Mouse (Mus musculus) heart, embryonic 15.5 days (tissue): ENCODE measurements at regions not wholly inside any gene's neighbourhood (a gene's known extent, or its start where the extent isn't known, plus 50 kb on each side); places are given as distances from the start of the nearest gene placed in this dataset.

Experiments used
- ATAC-seq: fragments of 200-750 bp; cut with Nextera tagmentation; replicated peaks from 2 replicates; pipeline ENCODE4 v1.8.0; 2017; ENCODE audit warnings: low read depth, moderate TSS enrichment; ENCODE audit not compliant: insufficient number of reproducible peaks, insufficient read depth, low FRiP score
- H3K27ac ChIP-seq: fragments of 300-500 bp; sonication (generic); 2 replicates; pipeline ENCODE4 v1.5.1; 2015; ENCODE audit warnings: mild to moderate bottlenecking, inconsistent platforms
- H3K27me3 ChIP-seq: fragments of 300-500 bp; sonication (generic); 2 replicates; pipeline ENCODE4 v1.6.1; 2015; ENCODE audit warnings: inconsistent platforms
- H3K36me3 ChIP-seq: fragments of 300-500 bp; sonication (generic); 2 replicates; pipeline ENCODE4 v1.6.1; 2015; ENCODE audit warnings: mild to moderate bottlenecking, inconsistent platforms
- H3K4me1 ChIP-seq: fragments of 300-500 bp; sonication (generic); replicated peaks from 2 replicates; pipeline ENCODE4 v1.6.1; 2015; ENCODE audit warnings: inconsistent platforms
- H3K4me2 ChIP-seq: fragments of 300-500 bp; sonication (generic); 2 replicates; pipeline ENCODE4 v1.6.1; 2015; ENCODE audit warnings: inconsistent platforms, mild to moderate bottlenecking, moderate library complexity
- H3K4me3 ChIP-seq: fragments of 300-500 bp; sonication (generic); 2 replicates; pipeline ENCODE4 v1.5.1; 2015; ENCODE audit warnings: mild to moderate bottlenecking, inconsistent platforms
- H3K9ac ChIP-seq: fragments of 300-500 bp; sonication (generic); 2 replicates; pipeline ENCODE4 v1.6.1; 2015; ENCODE audit warnings: mild to moderate bottlenecking, inconsistent platforms
- H3K9me3 ChIP-seq: fragments of 300-500 bp; sonication (generic); replicated peaks from 2 replicates; pipeline ENCODE4 v1.6.1; 2016; ENCODE audit warnings: inconsistent platforms
- WGBS: fragments of 180-500 bp; shearing (Covaris S2); methylation state at CpG from one replicate; pipeline ENCODE4 v1.1.7; 2015; ENCODE audit warnings: mixed read lengths; 5-methylcytosine and 5-hydroxymethylcytosine counted together

DNA sequence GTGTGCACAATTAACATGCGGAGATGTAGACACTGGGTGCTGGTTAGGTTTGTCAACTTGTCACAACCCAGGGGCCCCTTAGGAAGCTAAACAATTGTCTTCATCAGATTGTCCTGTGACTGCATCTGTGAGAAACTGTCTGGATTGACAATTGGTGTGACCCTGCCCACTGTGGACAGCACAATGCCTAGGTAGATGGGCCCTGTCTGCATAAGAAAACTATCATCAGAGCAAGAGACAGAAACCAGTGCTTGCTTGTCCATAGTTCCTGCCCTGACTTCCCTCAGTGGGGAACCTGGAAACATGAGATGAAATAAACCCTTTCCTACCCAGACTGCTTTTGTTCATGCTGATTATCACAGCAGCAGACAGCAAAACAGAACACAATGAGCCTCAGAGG is 63.5 kb upstream of the Tyw5 start:
- ATAC-seq: no peak
- no peaks in the 10 kb centered on the region for H3K36me3 ChIP-seq
- no peaks in the 10 kb centered on the region for H3K4me1 ChIP-seq
- H3K9me3 ChIP-seq: no peaks in the 10 kb centered on the region
- no peak overlapping the region for H3K9ac ChIP-seq
- H3K4me3 ChIP-seq: no peak overlapping the region
- no peaks in the 10 kb centered on the region for H3K27me3 ChIP-seq
- 97% methylated on average over 1 of the region's 1 CpGs for WGBS
- no peak overlapping the region for H3K27ac ChIP-seq
- H3K4me2 ChIP-seq: no peak overlapping the region

- Histone ChIP-seq H3K4me3 (no peak overlapping the region), H3K4me2 (no peak overlapping the region), H3K9me3 (no peaks in the 10 kb centered on the region), H3K4me1 (no peaks in the 10 kb centered on the region), H3K27me3 (no peaks in the 10 kb centered on the region), H3K36me3 (no peaks in the 10 kb centered on the region), H3K9ac (no peak overlapping the region), H3K27ac (no peak overlapping the region)
- no peak for ATAC-seq
- WGBS: 36% methylated on average over 1 of the region's 1 CpGs
These were observed 65.3 kb upstream of the Tyw5 start for GRCm38 (mm10) chr1:57472235-57472634.

DNA sequence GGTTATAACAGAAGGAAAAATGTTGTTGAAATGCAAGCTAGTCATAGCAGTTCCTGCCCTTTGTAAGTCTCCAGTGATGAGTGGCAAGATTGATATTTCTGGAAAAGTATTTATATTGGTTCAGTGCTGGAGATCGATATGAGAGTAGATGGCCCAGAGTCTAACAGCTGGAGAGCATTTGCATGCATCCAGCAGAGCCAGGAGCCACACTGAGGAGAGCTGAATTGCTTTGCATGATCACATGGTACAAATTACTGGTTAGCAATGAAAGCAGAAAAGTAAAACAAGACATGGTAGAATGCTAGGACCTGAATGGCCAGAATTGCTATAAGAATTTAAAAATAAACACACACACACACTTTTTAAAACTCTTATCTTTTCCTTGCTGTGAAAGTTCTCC is 70.8 kb upstream of the Tyw5 start:
- Histone ChIP-seq H3K4me2 (no peak overlapping the region), H3K9me3 (no peaks in the 10 kb centered on the region), H3K27ac (no peak overlapping the region), H3K4me1 (no peaks in the 10 kb centered on the region), H3K27me3 (no peaks in the 10 kb centered on the region), H3K4me3 (no peak overlapping the region), H3K36me3 (no peaks in the 10 kb centered on the region), H3K9ac (no peak overlapping the region)
- 44% methylated on average over 1 of the region's 1 CpGs for WGBS
- ATAC-seq: no peak

DNA sequence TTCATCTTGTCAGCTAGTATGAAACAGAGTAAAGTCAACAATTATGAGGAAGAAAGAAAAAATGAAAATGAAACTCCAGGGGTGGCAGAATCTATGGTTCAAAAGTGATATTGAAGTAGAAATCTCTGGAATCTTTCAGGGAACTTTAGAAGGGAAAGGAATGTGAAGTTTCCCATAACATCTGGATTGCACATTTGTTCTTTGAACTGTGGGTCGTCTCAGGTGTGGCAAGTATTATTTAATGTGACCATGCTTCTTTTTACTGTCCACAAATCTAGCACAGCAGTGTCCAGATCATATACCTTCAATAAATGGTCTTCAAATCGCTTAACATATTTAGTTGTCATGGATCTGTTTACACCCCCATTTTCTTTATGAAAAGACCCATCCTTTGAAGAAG is 71.2 kb upstream of the Tyw5 start:
- no peaks in the 10 kb centered on the region for H3K36me3 ChIP-seq
- WGBS: 68% methylated on average over 2 of the region's 2 CpGs
- H3K9me3 ChIP-seq: no peaks in the 10 kb centered on the region
- H3K27ac ChIP-seq: no peak overlapping the region
- no peak for ATAC-seq
- H3K27me3 ChIP-seq: no peaks in the 10 kb centered on the region
- H3K4me2 ChIP-seq: no peak overlapping the region
- H3K9ac ChIP-seq: no peak overlapping the region
- no peak overlapping the region for H3K4me3 ChIP-seq
- H3K4me1 ChIP-seq: no peaks in the 10 kb centered on the region

DNA sequence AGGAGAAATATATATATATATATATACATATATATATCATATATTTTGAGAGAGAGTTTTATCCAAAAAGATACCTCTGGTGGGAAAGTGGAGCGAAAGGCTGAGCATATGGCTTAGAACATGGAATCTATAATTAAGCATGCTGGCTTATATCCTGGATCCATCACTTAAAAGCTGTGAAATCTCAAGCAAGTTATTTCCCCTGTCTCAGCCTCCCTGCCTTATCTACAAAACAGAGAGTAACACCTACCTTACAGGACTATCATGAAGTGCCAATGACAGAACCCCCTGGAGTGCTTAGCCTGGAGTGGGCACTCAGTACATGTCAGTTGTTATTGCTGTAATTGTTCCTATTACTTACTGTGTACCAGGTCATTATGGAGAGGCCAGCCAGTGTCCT is 71.9 kb upstream of the Tyw5 start:
- no peaks in the 10 kb centered on the region for H3K4me1 ChIP-seq
- no peak for ATAC-seq
- no peak overlapping the region for H3K4me3 ChIP-seq
- H3K9me3 ChIP-seq: no peaks in the 10 kb centered on the region
- no peak overlapping the region for H3K9ac ChIP-seq
- 74% methylated on average over 1 of the region's 1 CpGs for WGBS
- no peak overlapping the region for H3K27ac ChIP-seq
- no peaks in the 10 kb centered on the region for H3K27me3 ChIP-seq
- no peak overlapping the region for H3K4me2 ChIP-seq
- no peaks in the 10 kb centered on the region for H3K36me3 ChIP-seq

DNA sequence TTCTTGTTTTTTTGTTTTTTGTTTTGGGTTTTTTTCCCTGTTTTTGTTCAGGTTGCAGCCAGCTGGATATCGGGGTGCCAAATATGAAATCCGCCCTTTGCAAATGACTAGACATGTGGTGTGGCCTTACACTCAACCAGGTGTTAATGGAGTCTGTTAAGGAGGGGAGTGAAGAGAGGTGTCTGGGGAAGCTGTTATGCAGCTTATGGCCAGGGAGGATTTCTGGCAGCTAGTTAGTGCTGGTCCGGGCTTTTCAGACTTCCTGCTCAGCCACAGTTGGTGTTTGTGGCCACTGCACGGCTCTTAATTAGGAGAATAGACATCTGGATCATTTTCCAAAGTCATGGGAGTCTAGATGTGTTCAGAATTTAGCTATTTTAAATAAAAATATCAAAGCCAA is 72.7 kb upstream of the Tyw5 start:
- ATAC-seq: no peak
- Histone ChIP-seq H3K27me3 (no peaks in the 10 kb centered on the region), H3K4me1 (no peaks in the 10 kb centered on the region), H3K36me3 (no peaks in the 10 kb centered on the region), H3K4me3 (no peak overlapping the region), H3K4me2 (no peak overlapping the region), H3K27ac (no peak overlapping the region), H3K9ac (no peak overlapping the region), H3K9me3 (no peaks in the 10 kb centered on the region)
- 54% methylated on average over 4 of the region's 4 CpGs for WGBS

DNA sequence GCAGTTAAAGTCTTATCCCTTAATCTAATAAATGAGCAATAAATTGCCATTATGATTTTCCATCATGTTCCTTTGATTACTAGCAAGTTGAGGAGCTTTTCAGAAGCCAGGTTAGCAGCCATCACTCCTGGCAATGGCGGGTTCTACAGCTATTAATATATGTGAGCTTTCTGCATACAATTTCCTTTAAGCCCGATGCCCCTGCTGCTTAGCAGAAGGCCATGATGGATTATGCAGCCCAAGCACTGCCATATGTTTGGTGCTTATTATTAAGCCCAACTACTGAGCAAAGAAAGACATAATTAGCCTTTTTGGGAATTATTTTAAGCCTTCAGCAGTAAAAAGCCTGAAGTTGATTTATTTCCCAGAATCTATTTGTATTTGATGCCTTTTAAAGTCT is 82.3 kb upstream of the Tyw5 start:
- WGBS: 77% methylated on average over 2 of the region's 2 CpGs
- Histone ChIP-seq H3K9ac (no peak overlapping the region), H3K27me3 (no peaks in the 10 kb centered on the region), H3K36me3 (no peaks in the 10 kb centered on the region), H3K4me2 (no peak overlapping the region), H3K27ac (no peak overlapping the region), H3K4me1 (no peaks in the 10 kb centered on the region), H3K9me3 (no peaks in the 10 kb centered on the region), H3K4me3 (no peak overlapping the region)
- ATAC-seq: no peak

GRCm38 (mm10) chr1:57489588-57489987 is 82.7 kb upstream of the Tyw5 start:
- Histone ChIP-seq H3K4me1 (no peaks in the 10 kb centered on the region), H3K9ac (no peak overlapping the region), H3K4me2 (no peak overlapping the region), H3K36me3 (no peaks in the 10 kb centered on the region), H3K9me3 (no peaks in the 10 kb centered on the region), H3K27ac (no peak overlapping the region), H3K4me3 (no peak overlapping the region), H3K27me3 (no peaks in the 10 kb centered on the region)
- 62% methylated on average over 6 of the region's 6 CpGs for WGBS
- no peak for ATAC-seq

DNA sequence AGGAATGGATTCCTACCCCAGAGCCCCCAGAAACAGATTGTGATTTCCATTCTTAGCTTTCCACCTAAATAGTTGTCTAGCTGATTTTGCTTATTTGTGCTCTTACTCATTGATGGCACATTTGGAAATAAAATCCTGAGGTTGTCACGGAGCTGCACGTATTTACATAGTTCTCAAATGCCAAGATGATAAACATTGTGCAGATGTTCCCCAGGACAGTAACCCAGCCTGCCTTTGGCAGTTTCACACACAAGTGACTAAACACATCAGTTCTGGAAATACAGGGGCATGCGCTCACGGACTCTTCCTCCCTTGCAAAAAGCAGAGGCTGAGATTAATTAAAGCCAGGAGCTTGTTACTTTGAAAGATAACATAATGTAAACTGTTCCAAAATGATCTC is 83.1 kb upstream of the Tyw5 start:
- WGBS: 60% methylated on average over 4 of the region's 4 CpGs
- Histone ChIP-seq H3K4me2 (no peak overlapping the region), H3K36me3 (no peaks in the 10 kb centered on the region), H3K27ac (no peak overlapping the region), H3K4me1 (no peaks in the 10 kb centered on the region), H3K27me3 (no peaks in the 10 kb centered on the region), H3K9me3 (no peaks in the 10 kb centered on the region), H3K9ac (no peak overlapping the region), H3K4me3 (no peak overlapping the region)
- ATAC-seq: no peak

DNA sequence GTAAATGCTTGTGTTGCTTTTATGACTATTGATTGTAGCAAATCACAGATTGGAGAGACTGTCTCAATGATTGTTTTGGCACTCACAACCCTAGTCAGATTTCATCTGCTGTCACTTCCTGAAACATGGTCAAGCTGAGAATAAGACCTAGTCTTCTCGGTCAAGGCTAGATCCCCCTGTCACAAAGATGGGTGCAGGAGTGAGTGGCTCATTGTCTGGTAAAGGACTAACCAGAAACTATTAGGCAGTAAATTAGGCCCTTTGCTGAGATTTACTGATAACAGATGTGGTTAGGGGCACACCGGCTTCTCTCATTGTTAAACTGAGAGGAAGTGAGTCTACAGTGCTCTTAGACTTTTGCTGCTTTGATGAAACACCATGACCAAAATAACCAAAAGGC is 85.8 kb upstream of the Tyw5 start:
- no peaks in the 10 kb centered on the region for H3K4me1 ChIP-seq
- H3K27me3 ChIP-seq: no peaks in the 10 kb centered on the region
- no peak for ATAC-seq
- WGBS: 54% methylated on average over 2 of the region's 2 CpGs
- H3K4me3 ChIP-seq: no peak overlapping the region
- H3K9me3 ChIP-seq: no peaks in the 10 kb centered on the region
- no peak overlapping the region for H3K9ac ChIP-seq
- no peak overlapping the region for H3K4me2 ChIP-seq
- no peak overlapping the region for H3K27ac ChIP-seq
- H3K36me3 ChIP-seq: no peaks in the 10 kb centered on the region

GRCm38 (mm10) chr1:57497489-57498037 is 90.7 kb upstream of the Tyw5 start:
- WGBS: 65% methylated on average over 8 of the region's 8 CpGs
- no peak overlapping the region for H3K4me3 ChIP-seq
- H3K9me3 ChIP-seq: no peaks in the 10 kb centered on the region
- H3K36me3 ChIP-seq: no peaks in the 10 kb centered on the region
- H3K4me1 ChIP-seq: no peaks in the 10 kb centered on the region
- no peak overlapping the region for H3K9ac ChIP-seq
- no peak for ATAC-seq
- no peak overlapping the region for H3K27ac ChIP-seq
- no peaks in the 10 kb centered on the region for H3K27me3 ChIP-seq
- H3K4me2 ChIP-seq: no peak overlapping the region

GRCm38 (mm10) chr1:57510359-57511120 is 103.6 kb upstream of the Tyw5 start:
- ATAC-seq: no peak
- no peak overlapping the region for H3K9ac ChIP-seq
- WGBS: 59% methylated on average over 9 of the region's 9 CpGs
- no peak overlapping the region for H3K27ac ChIP-seq
- no peaks in the 10 kb centered on the region for H3K4me1 ChIP-seq
- H3K36me3 ChIP-seq: no peaks in the 10 kb centered on the region
- H3K4me3 ChIP-seq: no peak overlapping the region
- H3K4me2 ChIP-seq: no peak overlapping the region
- no peaks in the 10 kb centered on the region for H3K9me3 ChIP-seq
- no peaks in the 10 kb centered on the region for H3K27me3 ChIP-seq
